Mouse (Mus musculus) ES-E14 (cell line): Measurements from ENCODE around the gene Kirrel2. TPM values are rescaled to one million over a fixed set of nuclear protein-coding genes. Genes with fewer than 3 reads are reported as not detected.

Experiments
- DNase-seq: peaks from one replicate; pipeline ENCODE4 v3.0.0-alpha.2; 2013; ENCODE audit warnings: low read depth, low spot score
- H3K27ac ChIP-seq: 2 replicates; pipeline ENCODE4 v1.5.1; 2012; ENCODE audit warnings: low read depth, mild to moderate bottlenecking, low read length, moderate library complexity, mixed read lengths; ENCODE audit not compliant: poor library complexity, insufficient read depth, severe bottlenecking
- H3K36me3 ChIP-seq: 2 replicates; pipeline ENCODE4 v1.6.1; 2012; ENCODE audit warnings: mild to moderate bottlenecking, low read length, moderate library complexity, mixed read lengths; ENCODE audit not compliant: control insufficient read depth, poor library complexity, insufficient read depth, severe bottlenecking
- H3K4me1 ChIP-seq, 2 experiments: fragments of 150-350 bp in 1 of 2; sonication (generic) in 1 of 2; 2 replicates each; pipeline ENCODE4 v1.6.1; 2012; ENCODE audit warnings: low read length in 2 of 2, mild to moderate bottlenecking in 1 of 2, mixed read lengths in 1 of 2; ENCODE audit not compliant: control insufficient read depth in 2 of 2, insufficient read depth in 2 of 2, poor library complexity in 1 of 2
- H3K4me3 ChIP-seq, 2 experiments: fragments of 150-350 bp in 1 of 2; sonication (generic) in 1 of 2; 2 replicates each; pipeline ENCODE4 v1.5.1; 2012; ENCODE audit warnings: low read length in 2 of 2, low read depth in 1 of 2, mild to moderate bottlenecking in 1 of 2, mixed read lengths in 1 of 2; ENCODE audit not compliant: insufficient read depth in 1 of 2, poor library complexity in 1 of 2, severe bottlenecking in 1 of 2
- H3K9ac ChIP-seq: 2 replicates; pipeline ENCODE4 v1.6.1; 2012; ENCODE audit warnings: low read depth, mild to moderate bottlenecking, low read length, mixed read lengths; ENCODE audit not compliant: poor library complexity, insufficient read depth, severe bottlenecking
- H3K9me3 ChIP-seq: fragments of 150-350 bp; sonication (generic); 2 replicates; pipeline ENCODE4 v1.6.1; 2012; ENCODE audit warnings: low read depth, mild to moderate bottlenecking, low read length; ENCODE audit not compliant: control insufficient read depth, insufficient read depth
- CHD2 ChIP-seq: IDR thresholded peaks from 2 replicates; pipeline ENCODE4 v1.6.1; 2014; ENCODE audit warnings: mild to moderate bottlenecking, low read depth, low read length, inconsistent platforms
- HCFC1 ChIP-seq: IDR thresholded peaks from 2 replicates; pipeline ENCODE4 v1.6.1; 2012; ENCODE audit warnings: low read length, inconsistent platforms, borderline replicate concordance; ENCODE audit not compliant: insufficient read depth
- MAFK ChIP-seq: IDR thresholded peaks from 2 replicates; pipeline ENCODE4 v1.6.1; 2014; ENCODE audit warnings: mild to moderate bottlenecking, low read depth, low read length, inconsistent platforms; ENCODE audit not compliant: insufficient read depth
- ZC3H11A ChIP-seq: IDR thresholded peaks from 2 replicates; pipeline ENCODE4 v1.6.1; 2012; ENCODE audit warnings: low read depth, mild to moderate bottlenecking, inconsistent platforms, low read length, borderline replicate concordance
- ZNF384 ChIP-seq: IDR thresholded peaks from 2 replicates; pipeline ENCODE4 v1.6.1; 2012; ENCODE audit warnings: low read depth, low read length, inconsistent platforms
- in situ Hi-C, 2 experiments: fragments of 600-800 bp; cut with MboI; formaldehyde crosslinking; loops; one replicate each; pipeline ENCODE4 v1.15.1; 2025; ENCODE audit warnings: low sequenced_read_pairs in 2 of 2, inconsistent platforms in 1 of 2; ENCODE audit not compliant: unreplicated experiment in 2 of 2
- total RNA-seq: library from RNA; depleted of rRNA; stranded (reverse); fragments of 300-350 nt; gene quantifications from 2 replicates; pipeline ENCODE4 v1.2.3, GENCODE M21; 2012

Kirrel2 gene
- total RNA-seq, 1 experiment, result 10.7 TPM

- peaks cover 28% of the 10 kb centered on the region for H3K36me3 ChIP-seq
- DNase-seq, result no peak
- TF ChIP-seq ZC3H11A (no peak), MAFK (no peak), ZNF384 (no peak), HCFC1 (no peak), CHD2 (no peak)
- no peak overlapping the region for H3K9ac ChIP-seq
- H3K4me1 ChIP-seq, result peaks cover 0 to 12% of the 10 kb centered on the region in 2 experiments; a peak in 1 of 4 replicates
- H3K9me3 ChIP-seq, result no peaks in the 10 kb centered on the region
- H3K27ac ChIP-seq, result no peak overlapping the region
- H3K4me3 ChIP-seq, result peak overlapping the region; percentile 56 to 74; a peak in 3 of 4 replicates
- in situ Hi-C loops, result no loop called here
These were observed 13.8 kb downstream of the Kirrel2 start for GRCm38 (mm10) chr7:30443696-30444095.

GRCm38 (mm10) chr7:30440697-30441096, 16.8 kb downstream of the Kirrel2 start:
- Histone ChIP-seq H3K9me3 (no peaks in the 10 kb centered on the region), H3K4me3 (peak overlapping the region; percentile 41 to 67; a peak in 3 of 4 replicates), H3K36me3 (peaks cover 23% of the 10 kb centered on the region), H3K9ac (peak overlapping the region; percentile 78; the same call in 1 of the 2 replicates), H3K4me1 (peaks cover 0 to 13% of the 10 kb centered on the region in 2 experiments; a peak in 2 of 4 replicates), H3K27ac (peak overlapping the region; percentile 68; the same call in 1 of the 2 replicates)
- no peak for DNase-seq
- in situ Hi-C loops, result no loop called here
- peak; percentile 92 for TF ChIP-seq MAFK
- no peak for TF ChIP-seq ZNF384

GRCm38 (mm10) chr7:30439734-30440133, 17.8 kb downstream of the Kirrel2 start:
- Histone ChIP-seq H3K4me3 (peak overlapping the region; percentile 41 to 67), H3K9me3 (no peaks in the 10 kb centered on the region), H3K36me3 (peaks cover 29% of the 10 kb centered on the region), H3K27ac (peak overlapping the region; percentile 68; the same call in 1 of the 2 replicates), H3K9ac (peak overlapping the region; percentile 78), H3K4me1 (peaks cover 0 to 14% of the 10 kb centered on the region in 2 experiments; a peak in 2 of 4 replicates)
- in situ Hi-C loops, result no loop called here
- TF ChIP-seq HCFC1, result no peak
- no peak for DNase-seq

- peak; percentile 92 for DNase-seq
- in situ Hi-C loops, result no loop called here
- no peaks in the 10 kb centered on the region for H3K9me3 ChIP-seq
- peaks cover 17% of the 10 kb centered on the region for H3K36me3 ChIP-seq
- H3K9ac ChIP-seq, result peak overlapping the region; percentile 82
- no peak for TF ChIP-seq HCFC1
- no peak for TF ChIP-seq MAFK
- TF ChIP-seq ZNF384, result no peak
- no peak for TF ChIP-seq ZC3H11A
- TF ChIP-seq CHD2, result no peak
- peak overlapping the region; percentile 76 for H3K27ac ChIP-seq
- H3K4me3 ChIP-seq, result peak overlapping the region; percentile 75 to 87
- H3K4me1 ChIP-seq, result peaks cover 1 to 13% of the 10 kb centered on the region in 2 experiments; a peak in 3 of 4 replicates
These were observed 20.6 kb downstream of the Kirrel2 start for GRCm38 (mm10) chr7:30436879-30437278.

- no peaks in the 10 kb centered on the region for H3K9me3 ChIP-seq
- H3K27ac ChIP-seq, result peak overlapping the region; percentile 84; the same call in 1 of the 2 replicates
- peak overlapping the region; percentile 75 to 87; a peak in 3 of 4 replicates for H3K4me3 ChIP-seq
- no peak overlapping the region; the same call in 1 of the 2 replicates for H3K9ac ChIP-seq
- in situ Hi-C loops, result no loop called here
- peaks cover 10% of the 10 kb centered on the region for H3K36me3 ChIP-seq
- no peak for TF ChIP-seq ZNF384
- no peak for TF ChIP-seq ZC3H11A
- TF ChIP-seq MAFK, result no peak
- no peak for TF ChIP-seq CHD2
- TF ChIP-seq HCFC1, result no peak
- H3K4me1 ChIP-seq, result peaks cover 1 to 10% of the 10 kb centered on the region in 2 experiments; a peak in 3 of 4 replicates
- no peak for DNase-seq
These were observed 22.3 kb downstream of the Kirrel2 start for GRCm38 (mm10) chr7:30435156-30435555.
